ENCODE assay signal across 9 mouse cellular contexts in genomic region chr7:129506894-129507293, GRCm38 (mm10).
DNase-seq lines count a peak whose midpoint lies in the region; ATAC-seq and TF ChIP-seq lines count a peak whose summit lies in the region.
"Had no signal": no experiment of that assay in that cellular context is flagged by ENCODE, and none has a peak within 500 bp of the region (broad histone marks: within the 10 kb centered on the region; RNA-seq: fewer than 3 reads in every experiment).

No protein-coding gene starts in this region.

- H3K27me3 ChIP-seq in liver, postnatal 0 days (ENCODE audit: insufficient read depth, low read length), result no peaks in the 10 kb centered on the region
- H3K27me3 ChIP-seq in liver, embryonic 12.5 days (replicated peaks), result no peaks in the 10 kb centered on the region
- H3K27me3 ChIP-seq in limb, embryonic 14.5 days (ENCODE audit: control insufficient read depth, insufficient read depth, low read length), result no peaks in the 10 kb centered on the region
- H3K27me3 ChIP-seq in forebrain, embryonic 10.5 days (ENCODE audit: poor library complexity, severe bottlenecking), result no peaks in the 10 kb centered on the region
- H3K27me3 ChIP-seq: heart, embryonic 15.5 days had no signal

- TF ChIP-seq EP300 in liver, postnatal 0 days (IDR thresholded peaks at IDR 0.05; ENCODE audit: low read depth), result no peak

- no peak overlapping the region for H3K4me2 ChIP-seq in liver, postnatal 0 days (ENCODE audit: low read depth, low read length)
- no peak overlapping the region for H3K4me2 ChIP-seq in liver, embryonic 12.5 days
- H3K4me2 ChIP-seq in limb, embryonic 14.5 days (replicated peaks; ENCODE audit: low read depth, low read length, severe bottlenecking), result no peak overlapping the region
- H3K4me2 ChIP-seq: heart, embryonic 15.5 days had no signal

- H3K4me1 ChIP-seq in liver, postnatal 0 days (ENCODE audit: insufficient read depth), result no peaks in the 10 kb centered on the region
- no peaks in the 10 kb centered on the region for H3K4me1 ChIP-seq in liver, embryonic 12.5 days
- no peaks in the 10 kb centered on the region for H3K4me1 ChIP-seq in limb, embryonic 14.5 days (ENCODE audit: control insufficient read depth, insufficient read depth, low read length)
- H3K4me1 ChIP-seq in forebrain, embryonic 10.5 days, result no peaks in the 10 kb centered on the region
- H3K4me1 ChIP-seq: heart, embryonic 15.5 days had no signal

- no peaks in the 10 kb centered on the region for H3K9me3 ChIP-seq in liver, postnatal 0 days (ENCODE audit: low read length)
- H3K9me3 ChIP-seq in liver, embryonic 12.5 days (replicated peaks), result no peaks in the 10 kb centered on the region
- H3K9me3 ChIP-seq in limb, embryonic 14.5 days (ENCODE audit: control insufficient read depth, low read length), result no peaks in the 10 kb centered on the region
- H3K9me3 ChIP-seq in forebrain, embryonic 10.5 days, result no peaks in the 10 kb centered on the region
- H3K9me3 ChIP-seq: heart, embryonic 15.5 days had no signal

- no peak for TF ChIP-seq POLR2A in limb, embryonic 14.5 days (IDR thresholded peaks at IDR 0.05; ENCODE audit: borderline replicate concordance, extremely low read depth, insufficient read depth, insufficient read length)

- TF ChIP-seq CTCF in liver, postnatal 0 days (IDR thresholded peaks at IDR 0.05; ENCODE audit: low read depth), result peak; percentile 62

- no peak overlapping the region for H3K4me3 ChIP-seq in liver, postnatal 0 days (ENCODE audit: low read depth, low read length)
- no peak overlapping the region for H3K4me3 ChIP-seq in liver, embryonic 12.5 days
- H3K4me3 ChIP-seq in limb, embryonic 14.5 days (replicated peaks; ENCODE audit: low read length), result no peak overlapping the region
- no peak overlapping the region for H3K4me3 ChIP-seq in forebrain, embryonic 10.5 days
- H3K4me3 ChIP-seq: heart, embryonic 15.5 days had no signal

- H3K27ac ChIP-seq in liver, postnatal 0 days (ENCODE audit: low read depth), result no peak overlapping the region
- H3K27ac ChIP-seq in liver, embryonic 12.5 days, result no peak overlapping the region
- H3K27ac ChIP-seq in limb, embryonic 14.5 days (replicated peaks; ENCODE audit: low read depth, low read length), result no peak overlapping the region
- no peak overlapping the region for H3K27ac ChIP-seq in forebrain, embryonic 10.5 days
- H3K27ac ChIP-seq: heart, embryonic 15.5 days had no signal

- 0 out of 2 replicates have a peak, but pooled peaks have one; percentile 62 for ATAC-seq in frontal cortex, adult (ENCODE audit: low TSS enrichment)
- no peak for ATAC-seq in liver, postnatal 0 days
- no peak for ATAC-seq in liver, embryonic 12.5 days
- no peak for ATAC-seq in limb, embryonic 14.5 days (ENCODE audit: low FRiP score, low read depth)

- WGBS in liver, postnatal 0 days (ENCODE audit: insufficient replicate concordance), result 37% methylated on average over 2 of the region's 2 CpGs
- 31% methylated on average over 2 of the region's 2 CpGs for WGBS in liver, embryonic 12.5 days (ENCODE audit: insufficient replicate concordance)
- 42% methylated on average over 2 of the region's 2 CpGs for WGBS in limb, embryonic 14.5 days
- WGBS in forebrain, embryonic 10.5 days, result 26% methylated on average over 2 of the region's 2 CpGs

- no peaks in the 10 kb centered on the region for H3K36me3 ChIP-seq in liver, postnatal 0 days (replicated peaks; ENCODE audit: insufficient read depth, low read length)
- no peaks in the 10 kb centered on the region for H3K36me3 ChIP-seq in liver, embryonic 12.5 days
- no peaks in the 10 kb centered on the region for H3K36me3 ChIP-seq in limb, embryonic 14.5 days (ENCODE audit: control insufficient read depth, insufficient read depth, low read length)
- no peaks in the 10 kb centered on the region for H3K36me3 ChIP-seq in forebrain, embryonic 10.5 days (replicated peaks)
- H3K36me3 ChIP-seq: heart, embryonic 15.5 days had no signal

- H3K9ac ChIP-seq in liver, postnatal 0 days (replicated peaks), result no peak overlapping the region
- H3K9ac ChIP-seq in liver, embryonic 12.5 days, result no peak overlapping the region
- H3K9ac ChIP-seq in limb, embryonic 14.5 days (ENCODE audit: low read depth, low read length, severe bottlenecking), result no peak overlapping the region
- H3K9ac ChIP-seq: heart, embryonic 15.5 days had no signal

- DNase-seq in frontal cortex, postnatal 14 days (ENCODE audit: low spot score in 2 of 2), result no peak
- DNase-seq in liver, postnatal 0 days, result no peak
- peak; percentile 84 for DNase-seq in brain, adult 2 months (ENCODE audit: low read depth, low spot score)
- DNase-seq in limb, embryonic 14.5 days (ENCODE audit: low spot score), result peak; percentile 86
- no peak for DNase-seq in gastrocnemius, postnatal 25 days
- DNase-seq in forebrain, embryonic 10.5 days (ENCODE audit: extremely low spot score, low spot score), result no peak

Comparison
In these comparisons a context has a peak if more than half of its experiments do, and no peak if none do; other contexts are left out.
1. DNase-seq: peak in brain, adult 2 months (single experiment) and limb, embryonic 14.5 days (single experiment); none in frontal cortex, postnatal 14 days (0 of 2), liver, postnatal 0 days (single experiment), gastrocnemius, postnatal 25 days (single experiment) and forebrain, embryonic 10.5 days (single experiment).